In the genomic region with DNA sequence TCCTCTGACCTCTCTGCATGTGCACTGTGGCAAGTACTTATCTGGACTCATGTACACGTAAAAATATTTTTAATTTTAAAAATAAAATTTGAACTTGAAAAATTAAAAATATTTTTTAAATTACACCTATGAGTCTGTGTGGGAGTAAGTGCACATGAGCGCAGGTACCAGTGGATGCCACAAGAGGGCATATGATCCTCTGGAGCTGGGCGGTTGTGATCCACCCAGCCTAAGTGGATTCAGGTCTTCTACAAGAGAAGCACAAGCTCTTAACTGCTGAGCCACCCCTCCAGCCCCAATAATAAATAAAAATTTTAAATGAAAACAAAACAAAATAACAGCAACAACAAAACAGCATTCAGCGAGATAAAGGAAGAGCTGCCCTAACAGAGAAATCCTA, we compare ENCODE assay signal across 16 mouse cellular contexts. TPM values are rescaled to one million over a fixed set of nuclear protein-coding genes. Genes with fewer than 3 reads are reported as not detected.
"Had no signal": no experiment of that assay in that cellular context is flagged by ENCODE, and none has a peak within 500 bp of the region (broad histone marks: within the 10 kb centered on the region; RNA-seq: fewer than 3 reads in every experiment).

No protein-coding gene starts in this region.

- H3K36me3 ChIP-seq: limb, embryonic 12.5 days; midbrain, embryonic 12.5 days; neural tube, embryonic 13.5 days; stomach, embryonic 15.5 days had no signal

- ATAC-seq: midbrain, embryonic 16.5 days had no signal

- H3K27ac ChIP-seq: limb, embryonic 12.5 days; liver, embryonic 14.5 days; macrophage; midbrain, embryonic 12.5 days; neural tube, embryonic 13.5 days; stomach, embryonic 15.5 days had no signal

- DNase-seq: kidney, postnatal 10 days; kidney, postnatal 4 days; liver; lung, adult 2 months; lung, postnatal 14 days; retina, postnatal 1 day; thymus, postnatal 36 days had no signal

- H3K9ac ChIP-seq: limb, embryonic 12.5 days; liver, embryonic 14.5 days; midbrain, embryonic 12.5 days; neural tube, embryonic 13.5 days; stomach, embryonic 15.5 days had no signal

- H3K4me3 ChIP-seq: limb, embryonic 12.5 days; midbrain, embryonic 12.5 days; neural tube, embryonic 13.5 days; stomach, embryonic 15.5 days had no signal

- H3K4me1 ChIP-seq: midbrain, embryonic 12.5 days; neural tube, embryonic 13.5 days; stomach, embryonic 15.5 days had no signal

- H3K27me3 ChIP-seq: neural tube, embryonic 13.5 days; stomach, embryonic 15.5 days had no signal

- H3K9me3 ChIP-seq: neural tube, embryonic 13.5 days; stomach, embryonic 15.5 days had no signal

- H3K4me2 ChIP-seq: limb, embryonic 12.5 days; midbrain, embryonic 12.5 days; neural tube, embryonic 13.5 days; stomach, embryonic 15.5 days had no signal

RNA-seq across cellular contexts. Expression of gene Oxct2a, which starts 9.7 kb away (rescaled TPM):
- polyA plus RNA-seq: kidney, embryonic 14.5 days; limb, embryonic 12.5 days; lung, adult 2 months; macrophage; midbrain, embryonic 12.5 days; midbrain, embryonic 16.5 days; neural tube, embryonic 13.5 days; stomach, embryonic 15.5 days; thymus, postnatal 0 days had no signal

RNA-seq across cellular contexts. Expression of gene Bmp8a, which starts 9.9 kb away (rescaled TPM):
- polyA plus RNA-seq: macrophage had no signal
